Comparison of ENCODE assay signal across 15 mouse cellular contexts in the genomic region with DNA sequence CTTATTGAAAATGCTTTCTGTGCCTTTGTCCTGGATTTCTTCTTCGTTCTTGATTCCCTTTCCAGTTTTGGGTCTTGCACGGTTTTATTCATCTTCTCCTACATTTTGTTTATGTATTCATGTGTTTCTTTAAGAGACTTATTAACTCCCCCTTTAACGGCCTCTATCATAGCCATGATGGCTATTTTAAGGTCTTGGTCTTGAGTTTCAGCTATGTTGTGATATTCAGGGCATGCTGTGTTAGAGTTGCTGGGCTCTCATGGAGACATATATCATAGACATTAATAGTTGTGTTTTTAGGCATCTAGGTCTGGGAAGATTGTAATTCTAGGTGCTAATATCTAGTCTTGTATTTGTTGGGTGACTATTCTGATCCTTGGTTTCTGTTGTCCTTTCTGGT.
"Had no signal": no experiment of that assay in that cellular context is flagged by ENCODE, and none has a peak within 500 bp of the region (broad histone marks: within the 10 kb centered on the region; RNA-seq: fewer than 3 reads in every experiment).

No protein-coding gene starts in this region.

- H3K4me1 ChIP-seq: limb, embryonic 12.5 days; lung, embryonic 15.5 days; midbrain, embryonic 15.5 days; neural tube, embryonic 12.5 days had no signal

- ATAC-seq: liver, postnatal 0 days; midbrain, embryonic 15.5 days had no signal

- H3K27me3 ChIP-seq: limb, embryonic 12.5 days; lung, embryonic 15.5 days; megakaryocyte, embryonic 14.5 days; midbrain, embryonic 15.5 days; neural tube, embryonic 12.5 days had no signal

- H3K9me3 ChIP-seq: limb, embryonic 12.5 days; lung, embryonic 15.5 days; midbrain, embryonic 15.5 days; neural tube, embryonic 12.5 days had no signal

- H3K27ac ChIP-seq: kidney, postnatal 0 days; limb, embryonic 12.5 days; lung, embryonic 15.5 days; macrophage; midbrain, embryonic 15.5 days; neural tube, embryonic 12.5 days had no signal

- DNase-seq: kidney, postnatal 36 days; liver; liver, postnatal 0 days; lung, postnatal 14 days; spleen, adult 18-20 months; thymus, adult 18-20 months; thymus, postnatal 14 days had no signal

- H3K9ac ChIP-seq: limb, embryonic 12.5 days; liver, postnatal 0 days; lung, embryonic 15.5 days; midbrain, embryonic 15.5 days; neural tube, embryonic 12.5 days had no signal

- H3K4me2 ChIP-seq: limb, embryonic 12.5 days; lung, embryonic 15.5 days; midbrain, embryonic 11.5 days; midbrain, embryonic 15.5 days; neural tube, embryonic 12.5 days had no signal

- H3K4me3 ChIP-seq: limb, embryonic 12.5 days; lung, embryonic 15.5 days; megakaryocyte, embryonic 14.5 days; midbrain, embryonic 15.5 days; neural tube, embryonic 12.5 days had no signal

- H3K36me3 ChIP-seq: limb, embryonic 12.5 days; lung, embryonic 15.5 days; midbrain, embryonic 15.5 days; neural tube, embryonic 12.5 days had no signal
